Mouse (Mus musculus): ENCODE measurements around the gene Slc6a18. TPM values are rescaled to one million over a fixed set of nuclear protein-coding genes. Genes with fewer than 3 reads are reported as not detected.

Slc6a18 gene
- polyA plus RNA-seq, 1 experiment: 0.42 TPM

DNA sequence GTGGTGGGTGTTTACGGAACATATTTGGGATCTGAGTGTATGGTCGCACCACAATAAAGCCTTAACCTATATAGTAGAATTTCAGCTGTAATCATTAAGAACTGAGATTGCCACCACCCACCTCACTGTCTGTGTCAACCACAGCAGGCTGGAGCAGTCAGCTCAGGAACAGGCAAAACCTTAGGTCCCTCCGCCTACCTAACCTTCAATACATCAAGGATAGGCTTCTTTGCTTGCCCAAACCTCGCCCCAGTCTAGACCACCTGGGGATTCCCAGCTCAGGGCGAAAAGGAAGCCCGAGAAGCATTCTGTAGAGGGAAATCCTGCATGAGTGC lies 51.4 kb downstream of the Slc6a18 start:
- peak in 1 of 2 experiments; percentile 55 for DNase-seq (ENCODE audit: low read depth in 1 of 2, low spot score in 2 of 2)
- peaks cover 11% of the 10 kb centered on the region; the same call in 1 of the 2 replicates for H3K4me1 ChIP-seq (ENCODE audit: control insufficient read depth, insufficient read depth, insufficient read length)
- TF ChIP-seq POLR2A (IDR thresholded peaks at IDR 0.05; ENCODE audit: low read depth, low read length) (no peak), CTCF (IDR thresholded peaks at IDR 0.05; ENCODE audit: extremely low read depth, insufficient read depth, insufficient read length, insufficient replicate concordance) (no peak)
- H3K36me3 ChIP-seq (ENCODE audit: control insufficient read depth, insufficient read depth, low read length): peaks cover 2% of the 10 kb centered on the region; the same call in 1 of the 2 replicates
- H3K27ac ChIP-seq (ENCODE audit: insufficient read depth, low read length): no peak overlapping the region
- WGBS: 51% methylated on average over 6 of the region's 6 CpGs
- peak overlapping the region; percentile 69; the same call in 1 of the 2 replicates for H3K4me3 ChIP-seq (ENCODE audit: extremely low read depth, insufficient read depth, insufficient read length)
- no peaks in the 10 kb centered on the region for H3K27me3 ChIP-seq (ENCODE audit: control insufficient read depth, insufficient read depth, low read length)

DNA sequence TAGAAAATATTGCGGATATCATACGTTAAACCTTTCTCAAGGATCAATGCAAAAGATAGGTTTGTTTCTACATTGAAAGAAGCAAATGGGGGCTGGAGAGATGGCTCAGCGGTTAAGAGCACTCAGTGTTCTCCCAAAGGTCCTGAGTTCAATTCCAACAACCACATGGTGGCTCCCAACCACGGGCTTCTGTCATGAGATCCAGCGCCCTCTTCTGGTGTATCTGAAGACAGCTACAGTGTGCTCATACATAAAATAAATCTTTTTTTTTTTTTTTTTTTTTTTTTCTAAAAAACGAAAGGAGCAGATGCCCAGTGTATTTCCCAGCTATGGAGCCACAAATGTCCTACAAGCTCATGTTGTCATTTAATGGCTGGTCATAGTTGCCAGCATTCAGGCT lies 57.2 kb downstream of the Slc6a18 start:
- DNase-seq (ENCODE audit: low read depth in 1 of 2, low spot score in 2 of 2): no peak
- 64% methylated on average over 6 of the region's 6 CpGs for WGBS
- no peak for TF ChIP-seq POLR2A (IDR thresholded peaks at IDR 0.05; ENCODE audit: low read depth, low read length)
- no peak for TF ChIP-seq CTCF (IDR thresholded peaks at IDR 0.05; ENCODE audit: extremely low read depth, insufficient read depth, insufficient read length, insufficient replicate concordance)

DNA sequence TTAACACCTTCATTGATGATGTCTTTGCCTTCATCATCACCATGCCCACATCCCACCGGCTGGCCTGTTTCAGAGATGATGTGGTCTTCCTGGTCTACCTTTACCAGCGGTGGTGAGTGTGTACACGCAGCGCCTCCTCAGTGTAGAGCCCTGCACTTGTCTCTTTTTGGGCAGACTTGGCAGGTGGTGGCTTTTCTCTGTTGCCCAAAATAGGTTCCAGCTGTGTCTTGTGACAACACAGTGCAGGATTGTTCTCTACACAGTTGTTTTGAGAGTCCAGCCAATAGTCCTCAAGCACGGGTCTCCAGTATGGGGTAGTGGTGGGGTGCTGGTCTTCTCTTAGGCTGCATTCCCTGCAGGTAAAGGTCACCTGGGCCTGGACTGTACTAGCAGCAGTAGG lies 59.4 kb downstream of the Slc6a18 start:
- Histone ChIP-seq H3K4me1 (ENCODE audit: control insufficient read depth, insufficient read depth, insufficient read length) (no peaks in the 10 kb centered on the region), H3K4me3 (ENCODE audit: extremely low read depth, insufficient read depth, insufficient read length) (no peak overlapping the region), H3K36me3 (ENCODE audit: control insufficient read depth, insufficient read depth, low read length) (peaks cover 50% of the 10 kb centered on the region), H3K27ac (ENCODE audit: insufficient read depth, low read length) (no peak overlapping the region), H3K27me3 (ENCODE audit: control insufficient read depth, insufficient read depth, low read length) (no peaks in the 10 kb centered on the region)
- DNase-seq (ENCODE audit: low read depth in 1 of 2, low spot score in 2 of 2): no peak
- 92% methylated on average over 5 of the region's 5 CpGs for WGBS
- no peak for TF ChIP-seq CTCF (IDR thresholded peaks at IDR 0.05; ENCODE audit: extremely low read depth, insufficient read depth, insufficient read length, insufficient replicate concordance)
- TF ChIP-seq POLR2A (IDR thresholded peaks at IDR 0.05; ENCODE audit: low read depth, low read length): no peak

More for the DNA sequence above, 57.2 kb downstream of the Slc6a18 start:
- Histone ChIP-seq H3K27ac (ENCODE audit: insufficient read depth, low read length) (no peak overlapping the region), H3K4me1 (ENCODE audit: control insufficient read depth, insufficient read depth, insufficient read length) (no peaks in the 10 kb centered on the region), H3K27me3 (ENCODE audit: control insufficient read depth, insufficient read depth, low read length) (no peaks in the 10 kb centered on the region), H3K36me3 (ENCODE audit: control insufficient read depth, insufficient read depth, low read length) (peaks cover 30% of the 10 kb centered on the region), H3K4me3 (ENCODE audit: extremely low read depth, insufficient read depth, insufficient read length) (no peak overlapping the region)

Other genes starting within 250 kb of the Slc6a18 start
- gene Lpcat1, start 210.8 kb downstream of the Slc6a18 start, polyA plus RNA-seq (2012; rRNA removed): 64.9 and 81.3 TPM in 2 replicates
- 0.49 and 0.56 TPM in 2 replicates for gene Slc6a3, start 141.3 kb downstream of the Slc6a18 start, polyA plus RNA-seq (2012; rRNA removed)
- 107 and 112 TPM in 2 replicates for gene Clptm1l, start 74.0 kb downstream of the Slc6a18 start, polyA plus RNA-seq (2012; rRNA removed)
- 3.4 and 3.9 TPM in 2 replicates for gene Tert, start 51.1 kb downstream of the Slc6a18 start, polyA plus RNA-seq (2012; rRNA removed)
- 0.28 and 0.44 TPM in 2 replicates for gene Slc6a19, start 26.8 kb upstream of the Slc6a18 start, polyA plus RNA-seq (2012; rRNA removed)
- 56.2 and 60.2 TPM in 2 replicates for gene Slc12a7, start 55.1 kb upstream of the Slc6a18 start, polyA plus RNA-seq (2012; rRNA removed)
- gene Nkd2, start 169.6 kb upstream of the Slc6a18 start, polyA plus RNA-seq (2012; rRNA removed): 2.2 and 3.7 TPM in 2 replicates

Data from spleen, adult 2 months (tissue).